Mouse (Mus musculus) myocyte (in vitro differentiated cells): ENCODE results near the gene Reg3d. TPM values are rescaled to one million over a fixed set of nuclear protein-coding genes. Genes with fewer than 3 reads are reported as not detected.

Source experiments
- H3K27me3 ChIP-seq: one replicate; pipeline ENCODE4 v1.6.1; 2011; ENCODE audit not compliant: control insufficient read depth, insufficient read depth, insufficient read length
- H3K36me3 ChIP-seq: one replicate; pipeline ENCODE4 v1.6.1; 2011; ENCODE audit not compliant: control insufficient read depth, insufficient read depth
- H3K4me2 ChIP-seq: one replicate; pipeline ENCODE4 v1.6.1; 2011; ENCODE audit warnings: low read depth, control low read depth
- H3K4me3 ChIP-seq: one replicate; pipeline ENCODE4 v1.5.1; 2011; ENCODE audit warnings: mild to moderate bottlenecking, control low read depth, moderate library complexity
- H3K79me2 ChIP-seq: one replicate; pipeline ENCODE4 v1.6.1; 2011; ENCODE audit not compliant: control insufficient read depth, insufficient read depth
- H3ac ChIP-seq: one replicate; pipeline ENCODE4 v1.6.1; 2011; ENCODE audit not compliant: control insufficient read depth, insufficient read length
- CEBPB ChIP-seq: IDR thresholded peaks from 2 replicates; pipeline ENCODE4 v1.6.1; 2011; ENCODE audit warnings: mild to moderate bottlenecking, moderate library complexity; ENCODE audit not compliant: poor library complexity, insufficient read depth, severe bottlenecking
- E2F4 ChIP-seq: IDR thresholded peaks from one replicate; pipeline ENCODE4 v1.6.1; 2011; ENCODE audit warnings: mild to moderate bottlenecking, control low read depth, moderate library complexity; ENCODE audit not compliant: insufficient read depth
- MAX ChIP-seq: IDR thresholded peaks from one replicate; pipeline ENCODE4 v1.6.1; 2011; ENCODE audit warnings: low read depth, mild to moderate bottlenecking, control low read depth
- MYOD1 ChIP-seq, 3 experiments: IDR thresholded peaks; one replicate each; pipeline ENCODE4 v1.6.1; 2011; ENCODE audit warnings: control low read depth in 2 of 3, low read depth in 2 of 3, mild to moderate bottlenecking in 2 of 3, moderate library complexity in 1 of 3; ENCODE audit not compliant: insufficient read length in 2 of 3, control insufficient read depth in 1 of 3
- MYOG ChIP-seq, 3 experiments: IDR thresholded peaks; one replicate each; pipeline ENCODE4 v1.6.1; 2011; ENCODE audit warnings: control low read depth in 2 of 3, low read depth in 2 of 3, mild to moderate bottlenecking in 2 of 3; ENCODE audit not compliant: insufficient read length in 2 of 3, control insufficient read depth in 1 of 3, insufficient read depth in 1 of 3
- POLR2A ChIP-seq: IDR thresholded peaks from one replicate; pipeline ENCODE4 v1.6.1; 2011; ENCODE audit warnings: low read depth, mild to moderate bottlenecking, control low read depth, moderate library complexity; ENCODE audit not compliant: insufficient read length
- POLR2AphosphoS2 ChIP-seq: IDR thresholded peaks from one replicate; pipeline ENCODE4 v1.6.1; 2011; ENCODE audit warnings: low read depth, control low read depth; ENCODE audit not compliant: insufficient read length
- REST ChIP-seq: IDR thresholded peaks from one replicate; pipeline ENCODE4 v1.6.1; 2011; ENCODE audit warnings: mild to moderate bottlenecking, control low read depth, moderate library complexity; ENCODE audit not compliant: insufficient read depth, insufficient read length
- SRF ChIP-seq: IDR thresholded peaks from one replicate; pipeline ENCODE4 v1.6.1; 2011; ENCODE audit warnings: low read depth; ENCODE audit not compliant: control insufficient read depth, insufficient read length
- TCF12 ChIP-seq: IDR thresholded peaks from one replicate; pipeline ENCODE4 v1.6.1; 2011; ENCODE audit warnings: mild to moderate bottlenecking, control low read depth; ENCODE audit not compliant: poor library complexity, insufficient read depth, severe bottlenecking
- TCF3 ChIP-seq: IDR thresholded peaks from one replicate; pipeline ENCODE4 v1.6.1; 2011; ENCODE audit warnings: low read depth, control low read depth; ENCODE audit not compliant: insufficient read length
- USF1 ChIP-seq: IDR thresholded peaks from one replicate; pipeline ENCODE4 v1.6.1; 2011; ENCODE audit warnings: low read depth, mild to moderate bottlenecking, control low read depth, moderate library complexity
- polyA plus RNA-seq: library from polyadenylated mRNA; unstranded; fragments of >200 nt; fragmentation: generic; extraction: Trizol; gene quantifications from one replicate; pipeline ENCODE4 v1.2.1, GENCODE M21; 2012; ENCODE audit warnings: missing spikeins

Gene Reg3d
- polyA plus RNA-seq, 1 experiment, result not detected

DNA sequence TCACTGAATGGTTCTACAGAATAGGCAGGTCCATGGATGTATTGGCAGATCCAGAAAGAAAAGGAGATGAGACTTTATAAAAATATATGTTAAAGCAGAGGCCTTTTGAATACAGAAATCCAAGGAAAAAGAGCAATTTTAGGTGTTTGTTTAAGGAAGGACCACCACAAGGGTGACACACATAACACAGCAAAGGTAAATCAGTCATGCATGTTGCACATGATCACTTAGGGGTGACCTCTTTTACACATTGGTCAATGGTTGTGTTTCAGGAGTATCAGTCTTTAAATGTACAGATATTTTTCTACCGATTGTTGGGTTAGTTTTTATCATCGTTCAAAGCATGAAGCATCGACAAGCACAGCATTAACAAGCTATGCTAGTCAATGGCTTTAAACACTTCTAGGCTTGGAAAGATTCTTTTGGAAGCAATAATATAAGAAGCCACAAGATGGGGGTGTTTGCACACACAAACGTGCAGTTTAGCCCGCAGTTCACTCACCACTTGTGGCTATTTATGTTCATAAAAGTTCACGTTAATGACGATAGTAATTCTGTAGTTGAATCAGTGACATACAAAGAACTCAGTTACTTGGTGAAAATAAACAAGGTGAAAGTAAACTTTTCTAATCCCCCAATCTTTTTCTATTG lies 46.6 kb downstream of the Reg3d start:
- Histone ChIP-seq H3ac (no peak overlapping the region), H3K4me3 (no peak overlapping the region), H3K79me2 (no peaks in the 10 kb centered on the region), H3K27me3 (no peaks in the 10 kb centered on the region), H3K4me2 (no peak overlapping the region), H3K36me3 (no peaks in the 10 kb centered on the region)
- TF ChIP-seq TCF3, result no peak
- no peak for TF ChIP-seq MYOD1 (IDR thresholded peaks at IDR 0.05; ENCODE audit: control insufficient read depth in 1 of 3, insufficient read length in 2 of 3, low read depth in 2 of 3)
- no peak for TF ChIP-seq REST
- no peak for TF ChIP-seq TCF12
- TF ChIP-seq POLR2A, result no peak
- TF ChIP-seq SRF, result no peak
- no peak for TF ChIP-seq USF1
- TF ChIP-seq POLR2AphosphoS2, result no peak
- no peak for TF ChIP-seq MYOG (IDR thresholded peaks at IDR 0.05; ENCODE audit: control insufficient read depth in 1 of 3, insufficient read depth in 1 of 3, insufficient read length in 2 of 3, low read depth in 2 of 3)

DNA sequence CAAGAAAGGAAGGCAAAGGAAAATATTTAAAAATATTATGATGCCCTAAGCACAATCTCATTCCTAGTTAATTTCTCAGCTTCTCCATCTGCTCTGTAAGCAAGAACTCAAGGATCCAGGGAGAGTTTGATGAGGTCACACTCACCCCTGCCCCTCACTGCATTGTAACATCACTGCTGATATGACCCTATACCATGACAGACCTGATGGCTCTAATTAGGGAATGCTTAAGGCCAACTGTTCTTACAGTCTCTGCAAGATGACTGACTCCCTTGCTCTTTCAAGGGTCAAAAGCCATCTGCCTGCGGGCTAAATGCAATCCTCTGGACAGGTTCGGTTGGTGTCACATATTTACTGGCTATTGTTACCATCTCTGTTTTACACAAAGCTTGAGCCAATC lies 49.5 kb downstream of the Reg3d start:
- Histone ChIP-seq H3K36me3 (no peaks in the 10 kb centered on the region), H3K4me3 (no peak overlapping the region), H3K27me3 (no peaks in the 10 kb centered on the region), H3K79me2 (no peaks in the 10 kb centered on the region), H3K4me2 (no peak overlapping the region), H3ac (no peak overlapping the region)
- no peak for TF ChIP-seq E2F4
- TF ChIP-seq USF1, result no peak
- no peak for TF ChIP-seq REST
- TF ChIP-seq POLR2AphosphoS2, result no peak
- TF ChIP-seq MYOG (IDR thresholded peaks at IDR 0.05; ENCODE audit: control insufficient read depth in 1 of 3, insufficient read depth in 1 of 3, insufficient read length in 2 of 3, low read depth in 2 of 3), result no peak
- no peak for TF ChIP-seq TCF3

DNA sequence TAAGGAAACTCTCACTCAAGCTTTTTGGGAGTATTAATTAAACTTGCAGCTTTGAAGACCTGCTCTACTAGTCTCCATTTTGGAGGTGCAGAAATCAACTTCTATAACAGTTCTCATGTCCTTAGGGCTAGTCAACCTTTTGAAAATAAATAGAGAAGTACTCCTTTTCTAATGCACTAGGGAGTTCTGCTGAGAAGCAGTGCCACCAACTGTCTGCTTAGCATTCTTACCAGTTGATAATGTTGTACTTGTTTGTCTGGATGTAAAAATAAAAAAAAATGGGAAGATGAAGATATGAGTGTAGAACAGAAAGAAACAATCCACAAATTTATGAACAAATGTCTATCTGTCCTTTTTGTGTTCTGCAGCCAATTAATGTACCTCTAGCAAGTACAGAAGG lies 50.9 kb downstream of the Reg3d start:
- no peak overlapping the region for H3K4me2 ChIP-seq
- no peaks in the 10 kb centered on the region for H3K27me3 ChIP-seq
- H3K36me3 ChIP-seq, result no peaks in the 10 kb centered on the region
- no peaks in the 10 kb centered on the region for H3K79me2 ChIP-seq
- H3ac ChIP-seq, result no peak overlapping the region
- TF ChIP-seq POLR2A (no peak), MAX (no peak), SRF (no peak), REST (no peak), USF1 (no peak), MYOD1 (IDR thresholded peaks at IDR 0.05; ENCODE audit: control insufficient read depth in 1 of 3, insufficient read length in 2 of 3, low read depth in 2 of 3) (no peak), MYOG (IDR thresholded peaks at IDR 0.05; ENCODE audit: control insufficient read depth in 1 of 3, insufficient read depth in 1 of 3, insufficient read length in 2 of 3, low read depth in 2 of 3) (no peak), TCF12 (no peak), TCF3 (no peak), POLR2AphosphoS2 (no peak), CEBPB (no peak), E2F4 (no peak)
- no peak overlapping the region for H3K4me3 ChIP-seq

Other genes starting within 250 kb of the Reg3d start
- gene Reg3b, start 8.2 kb downstream of the Reg3d start, polyA plus RNA-seq, result not detected
- gene Reg3a, start 1.8 kb upstream of the Reg3d start, polyA plus RNA-seq, result not detected
- gene Reg2, start 16.8 kb upstream of the Reg3d start, polyA plus RNA-seq, result not detected
- not detected for gene Reg1, start 43.8 kb upstream of the Reg3d start, polyA plus RNA-seq
- not detected for gene Reg3g, start 90.0 kb upstream of the Reg3d start, polyA plus RNA-seq